In the genomic region with DNA sequence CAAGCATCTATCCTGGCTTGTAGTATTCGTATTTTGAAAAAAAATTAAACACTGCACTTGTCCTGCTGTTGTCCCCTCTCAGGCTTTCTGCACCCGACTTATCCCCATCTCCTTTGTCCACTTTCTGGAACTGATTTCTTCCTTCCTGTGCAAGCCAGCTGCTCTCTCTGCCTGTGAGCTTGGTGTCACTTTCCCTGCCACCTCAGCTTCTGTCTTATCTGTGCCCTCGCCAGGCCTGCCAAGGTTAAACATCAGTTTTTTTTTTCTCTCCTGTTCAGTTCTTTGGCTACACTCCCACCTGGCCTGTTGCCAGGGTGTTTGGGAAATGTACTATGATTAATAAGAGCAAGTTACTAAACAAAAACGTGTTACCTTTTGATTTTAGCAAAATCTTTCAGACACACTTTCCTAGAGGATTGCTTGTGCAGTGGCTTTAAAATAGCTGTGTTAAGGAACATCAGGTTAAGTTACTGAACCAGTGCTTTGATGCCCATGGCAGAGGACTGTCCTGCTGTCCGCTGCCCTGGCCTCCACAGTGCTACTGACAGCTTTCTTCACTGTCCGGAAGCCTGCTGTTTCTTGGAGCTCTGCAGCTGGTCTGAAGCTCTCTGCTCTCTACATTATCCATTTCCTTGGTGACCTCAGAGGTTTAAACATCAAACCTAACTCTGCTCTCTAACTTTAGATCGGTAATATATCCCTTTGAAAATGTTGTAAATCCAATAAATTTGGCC, we compare ENCODE assay signal across 9 mouse cellular contexts. TPM values are rescaled to one million over a fixed set of nuclear protein-coding genes. Genes with fewer than 3 reads are reported as not detected.
A peak's percentile ranks its signal among the peaks of the same experiment; 100 is the strongest.
DNase-seq lines count a peak whose midpoint lies in the region; ATAC-seq and TF ChIP-seq lines count a peak whose summit lies in the region.
"Had no signal": no experiment of that assay in that cellular context is flagged by ENCODE, and none has a peak within 500 bp of the region (broad histone marks: within the 10 kb centered on the region; RNA-seq: fewer than 3 reads in every experiment).

No protein-coding gene starts in this region.

- H3K4me2 ChIP-seq in forebrain, postnatal 0 days (ENCODE audit: low read depth), result no peak overlapping the region
- H3K4me2 ChIP-seq in forebrain, embryonic 13.5 days, result no peak overlapping the region
- no peak overlapping the region for H3K4me2 ChIP-seq in midbrain, embryonic 16.5 days (ENCODE audit: low read length)

- no peak overlapping the region for H3K4me3 ChIP-seq in forebrain, postnatal 0 days (ENCODE audit: low read depth, low read length)
- H3K4me3 ChIP-seq in forebrain, embryonic 13.5 days, result no peak overlapping the region
- no peak overlapping the region for H3K4me3 ChIP-seq in gastrocnemius, adult 2 months
- no peak overlapping the region for H3K4me3 ChIP-seq in midbrain, embryonic 16.5 days (ENCODE audit: low read depth, low read length)
- H3K4me3 ChIP-seq: myocyte had no signal

- no peak for TF ChIP-seq CTCF in forebrain, postnatal 0 days (IDR thresholded peaks at IDR 0.05; ENCODE audit: low read depth)
- TF ChIP-seq CTCF in gastrocnemius, adult 2 months (IDR thresholded peaks at IDR 0.05), result no peak

- no peak overlapping the region for H3K27ac ChIP-seq in forebrain, postnatal 0 days (ENCODE audit: low read depth, low read length)
- H3K27ac ChIP-seq in forebrain, embryonic 13.5 days, result no peak overlapping the region
- H3K27ac ChIP-seq in gastrocnemius, adult 2 months, result peak overlapping the region; percentile 71
- H3K27ac ChIP-seq in midbrain, embryonic 16.5 days (ENCODE audit: low read length), result 0 out of 2 replicates have a peak overlapping the region, but pooled peaks have one; percentile 58

- H3K9ac ChIP-seq in forebrain, postnatal 0 days, result no peak overlapping the region
- H3K9ac ChIP-seq in forebrain, embryonic 13.5 days, result no peak overlapping the region
- no peak overlapping the region for H3K9ac ChIP-seq in midbrain, embryonic 16.5 days (ENCODE audit: low read depth, low read length)

- H3K9me3 ChIP-seq in forebrain, postnatal 0 days (ENCODE audit: low read length), result no peaks in the 10 kb centered on the region
- H3K9me3 ChIP-seq in forebrain, embryonic 13.5 days (replicated peaks), result no peaks in the 10 kb centered on the region
- H3K9me3 ChIP-seq in midbrain, embryonic 16.5 days (replicated peaks; ENCODE audit: control insufficient read depth, low read length, poor library complexity, severe bottlenecking), result no peaks in the 10 kb centered on the region

- 54% methylated on average over 7 of the region's 7 CpGs for WGBS in forebrain, postnatal 0 days
- WGBS in forebrain, embryonic 13.5 days, result 57% methylated on average over 7 of the region's 7 CpGs
- 52% methylated on average over 7 of the region's 7 CpGs for WGBS in midbrain, embryonic 16.5 days

- 0 out of 2 replicates have a peak, but pooled peaks cover 3% of the 10 kb centered on the region for H3K27me3 ChIP-seq in forebrain, postnatal 0 days (ENCODE audit: insufficient read depth, low read length)
- H3K27me3 ChIP-seq in forebrain, embryonic 13.5 days, result peaks cover 20% of the 10 kb centered on the region
- no peaks in the 10 kb centered on the region for H3K27me3 ChIP-seq in midbrain, embryonic 16.5 days (ENCODE audit: control insufficient read depth, insufficient read depth, low read depth, low read length)

- DNase-seq in forebrain, postnatal 0 days, result peak; percentile 22
- DNase-seq in adrenal gland, adult (ENCODE audit: inconsistent age in 2 of 2, low spot score in 1 of 2), result peak; percentile 88 to 98
- peak; percentile 73 for DNase-seq in gastrocnemius, adult 2 months
- DNase-seq in kidney, adult 8-10 months, result peak; percentile 38 to 49
- no peak for DNase-seq in B cell, adult 2 months
- no peak for DNase-seq in left cerebral cortex, adult 9 months (ENCODE audit: low spot score in 2 of 2)

- H3K4me1 ChIP-seq in forebrain, postnatal 0 days (ENCODE audit: insufficient read depth), result no peaks in the 10 kb centered on the region
- H3K4me1 ChIP-seq in forebrain, embryonic 13.5 days, result no peaks in the 10 kb centered on the region
- H3K4me1 ChIP-seq in midbrain, embryonic 16.5 days (ENCODE audit: control insufficient read depth, insufficient read depth, low read length), result peaks cover 18% of the 10 kb centered on the region

- H3K36me3 ChIP-seq in forebrain, postnatal 0 days (ENCODE audit: insufficient read depth), result no peaks in the 10 kb centered on the region
- 0 out of 2 replicates have a peak, but pooled peaks cover 4% of the 10 kb centered on the region for H3K36me3 ChIP-seq in forebrain, embryonic 13.5 days (ENCODE audit: poor library complexity, severe bottlenecking)
- no peaks in the 10 kb centered on the region for H3K36me3 ChIP-seq in midbrain, embryonic 16.5 days (ENCODE audit: control insufficient read depth, insufficient read depth, low read length)

- no peak for ATAC-seq in forebrain, postnatal 0 days
- no peak for ATAC-seq in forebrain, embryonic 13.5 days
- ATAC-seq in midbrain, embryonic 16.5 days, result 0 out of 2 replicates have a peak, but pooled peaks have one; percentile 32

- intact Hi-C loops in gastrocnemius, adult 2 months (cut with DNase I), result no loop called here

RNA-seq across cellular contexts. Expression of a gene that starts 11.7 kb away (rescaled TPM):
- total RNA-seq in forebrain, postnatal 0 days (2014; rRNA removed), result 8.9 and 16.9 TPM in 2 replicates
- 10.0 and 13.5 TPM in 2 replicates for polyA plus RNA-seq in forebrain, postnatal 0 days (2015; fragmentation: Nextera tagmentation; extraction: Ambion mirVana)
- 16.1 and 42.0 TPM in 2 replicates for polyA plus RNA-seq in forebrain, embryonic 13.5 days (2015; fragmentation: Nextera tagmentation; extraction: Ambion mirVana)
- total RNA-seq in gastrocnemius, adult 2 months (2021), result 1 to 10 TPM in 1 of 2 experiments, under 1 TPM in 1; 0.86 to 3.7 TPM
- polyA plus RNA-seq in midbrain, embryonic 16.5 days (2015; fragmentation: Nextera tagmentation; extraction: Ambion mirVana), result 136 and 156 TPM in 2 replicates

Comparison
In these comparisons a context has a peak if more than half of its experiments do, and no peak if none do; other contexts are left out.
1. DNase-seq: peak in forebrain, postnatal 0 days (single experiment), adrenal gland, adult (2 of 2), gastrocnemius, adult 2 months (single experiment) and kidney, adult 8-10 months (2 of 2); none in B cell, adult 2 months (0 of 2) and left cerebral cortex, adult 9 months (0 of 2).
2. H3K27ac ChIP-seq: peak in gastrocnemius, adult 2 months (single experiment) and midbrain, embryonic 16.5 days (single experiment); none in forebrain, postnatal 0 days (single experiment) and forebrain, embryonic 13.5 days (single experiment).